Mouse (Mus musculus) lung, postnatal 0 days (tissue): ENCODE data around the gene Ifitm6.

ENCODE experiments used
- CTCF ChIP-seq: IDR thresholded peaks from 2 replicates; pipeline ENCODE4 v1.5.1; 2016; ENCODE audit warnings: antibody characterized with exemption, mild to moderate bottlenecking
- EP300 ChIP-seq: IDR thresholded peaks from 2 replicates; pipeline ENCODE4 v1.6.1; 2016; ENCODE audit warnings: antibody characterized with exemption, mild to moderate bottlenecking, control low read depth

DNA sequence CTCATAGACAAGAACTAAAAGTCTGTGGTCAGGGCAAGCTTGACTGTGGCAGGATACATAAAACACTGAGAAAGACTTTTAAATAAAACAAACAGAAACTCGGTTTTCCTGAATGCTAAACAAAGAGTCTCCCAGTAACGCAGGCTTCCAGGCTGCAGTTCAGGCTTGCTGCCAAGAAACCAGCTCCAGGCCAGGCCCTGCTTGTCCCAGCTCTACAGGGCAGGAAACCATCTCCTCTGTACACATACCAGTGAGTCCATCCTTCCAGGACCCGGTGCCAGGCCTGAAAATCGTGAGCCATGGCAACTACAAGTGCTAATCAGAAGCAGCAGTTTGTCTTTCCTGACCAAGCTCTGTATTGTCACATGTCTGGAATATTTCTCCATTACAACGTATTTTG is 23.9 kb upstream of the Ifitm6 start:
- no peak for TF ChIP-seq CTCF
- TF ChIP-seq EP300 = peak; percentile 64; the same call in 1 of the 2 replicates
